Mouse (Mus musculus) MEL-GATA-1-ER (cell line): ENCODE results near the gene Rgs2.
A peak's percentile ranks its signal among the peaks of the same experiment; 100 is the strongest.

Experiments
- DNase-seq: peaks from one replicate; pipeline ENCODE4 v3.0.0-alpha.2; 2012; ENCODE audit warnings: low read depth; ENCODE audit errors: extremely low read depth

Gene Rgs2

GRCm38 (mm10) chr1:144003904-144004740 is at the start of gene Rgs2:
Gene Rgs2, minus strand, starts transcription at chr1:144004161.
- peak; percentile 75 for DNase-seq

GRCm38 (mm10) chr1:144053401-144053800 is 49.4 kb upstream of the Rgs2 start:
- DNase-seq, result no peak

GRCm38 (mm10) chr1:144041826-144042225 is 37.9 kb upstream of the Rgs2 start:
- no peak for DNase-seq

- no peak for DNase-seq
Measured at GRCm38 (mm10) chr1:144033498-144033897, 29.5 kb upstream of the Rgs2 start.

- DNase-seq, result no peak
Measured at GRCm38 (mm10) chr1:144030499-144030898, 26.5 kb upstream of the Rgs2 start.

GRCm38 (mm10) chr1:144029679-144030078 is 25.7 kb upstream of the Rgs2 start:
- DNase-seq, result no peak

DNA sequence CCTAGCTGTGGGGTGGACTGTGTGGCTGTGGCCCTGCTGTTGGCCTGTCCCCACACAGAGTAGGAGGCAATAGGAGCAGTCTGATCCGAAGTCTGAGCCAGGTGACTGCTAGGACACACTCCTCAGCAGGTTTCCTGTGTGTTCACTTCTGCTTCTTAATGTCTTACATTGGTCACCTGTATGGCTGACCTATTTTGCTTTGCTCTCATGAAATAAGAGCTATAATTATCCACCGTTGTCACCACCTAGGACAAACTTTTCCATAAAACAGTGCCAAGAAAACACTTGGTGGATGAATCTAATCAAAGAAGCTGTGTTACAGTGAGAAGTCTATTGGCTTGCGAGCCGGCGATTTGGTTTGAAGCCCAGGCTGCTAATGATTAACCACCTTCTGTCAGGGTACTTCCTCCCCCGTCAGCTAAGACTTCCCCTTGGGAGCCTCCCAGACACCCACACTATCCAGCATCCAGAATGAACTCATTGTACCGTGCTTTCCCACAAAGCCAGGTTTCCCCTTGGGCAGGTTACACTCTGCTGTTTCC is 14.5 kb upstream of the Rgs2 start:
- no peak for DNase-seq

DNA sequence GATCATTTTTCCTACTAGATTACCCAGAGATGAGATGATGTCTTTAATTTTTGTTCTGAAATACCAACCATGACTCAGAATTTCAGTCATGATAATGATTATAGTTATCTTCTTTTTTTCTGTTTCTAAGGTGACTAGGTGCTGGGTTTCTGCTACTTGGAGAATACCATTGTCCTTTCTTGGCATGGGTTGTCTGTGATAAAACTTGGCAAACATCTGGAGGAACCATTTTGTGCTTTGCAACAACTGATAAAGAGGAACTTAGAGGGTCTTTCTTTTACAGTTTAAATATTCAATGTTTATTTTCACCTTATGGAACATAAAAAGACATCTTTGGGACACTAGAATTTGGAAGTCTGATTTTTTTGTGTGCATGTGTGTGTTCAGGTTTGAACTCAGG is 10.0 kb upstream of the Rgs2 start:
- no peak for DNase-seq

- no peak for DNase-seq
Measured at GRCm38 (mm10) chr1:144007341-144007740, 3.4 kb upstream of the Rgs2 start.

- DNase-seq, result peak; percentile 73
Measured at GRCm38 (mm10) chr1:144006542-144006941, 2.6 kb upstream of the Rgs2 start.

DNA sequence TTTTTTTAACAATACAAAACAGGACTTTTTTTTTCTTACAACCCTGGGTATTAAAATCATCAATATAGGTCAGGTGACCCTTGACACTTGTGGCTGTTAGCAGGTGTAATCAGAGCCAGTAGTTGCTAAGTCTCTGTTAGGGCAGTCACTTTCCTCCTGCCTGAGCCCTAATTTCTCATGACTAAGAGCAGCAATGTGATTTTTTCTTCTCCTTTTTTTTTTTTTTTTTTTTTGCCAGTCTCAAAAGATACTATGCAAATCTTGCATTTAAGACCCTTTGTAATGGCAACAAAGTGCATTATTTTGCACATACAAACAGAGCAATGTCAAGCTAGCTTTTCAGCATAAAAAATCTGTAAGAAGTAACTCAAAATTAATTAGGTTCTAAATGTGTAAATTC is 1.7 kb upstream of the Rgs2 start:
- DNase-seq, result no peak

DNA sequence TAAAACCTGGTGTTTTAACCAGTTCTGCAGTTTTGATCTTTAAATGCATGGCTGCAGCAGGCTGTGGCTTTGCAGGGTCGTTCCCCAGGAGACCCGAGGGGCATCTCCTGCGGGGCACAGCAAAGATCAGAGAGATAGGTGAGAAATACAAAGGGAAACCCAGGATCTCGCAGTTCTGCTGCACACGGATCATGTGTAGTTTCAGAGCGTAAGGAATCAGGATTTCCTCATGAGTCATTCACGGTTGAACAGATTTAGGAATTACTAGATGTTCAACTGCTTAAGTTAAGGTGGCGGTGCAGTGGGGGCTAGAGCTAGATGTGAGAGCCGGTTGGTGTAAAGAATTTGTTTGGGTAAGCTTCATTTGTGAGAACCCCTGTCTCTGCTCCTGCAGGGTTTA is 780 bp upstream of the Rgs2 start:
- DNase-seq, result no peak

GRCm38 (mm10) chr1:144003416-144003815 is 545 bp downstream of the Rgs2 start:
- peak; percentile 41 for DNase-seq

- peak; percentile 89 for DNase-seq
Measured at GRCm38 (mm10) chr1:144002715-144003066, 1.3 kb downstream of the Rgs2 start.

DNA sequence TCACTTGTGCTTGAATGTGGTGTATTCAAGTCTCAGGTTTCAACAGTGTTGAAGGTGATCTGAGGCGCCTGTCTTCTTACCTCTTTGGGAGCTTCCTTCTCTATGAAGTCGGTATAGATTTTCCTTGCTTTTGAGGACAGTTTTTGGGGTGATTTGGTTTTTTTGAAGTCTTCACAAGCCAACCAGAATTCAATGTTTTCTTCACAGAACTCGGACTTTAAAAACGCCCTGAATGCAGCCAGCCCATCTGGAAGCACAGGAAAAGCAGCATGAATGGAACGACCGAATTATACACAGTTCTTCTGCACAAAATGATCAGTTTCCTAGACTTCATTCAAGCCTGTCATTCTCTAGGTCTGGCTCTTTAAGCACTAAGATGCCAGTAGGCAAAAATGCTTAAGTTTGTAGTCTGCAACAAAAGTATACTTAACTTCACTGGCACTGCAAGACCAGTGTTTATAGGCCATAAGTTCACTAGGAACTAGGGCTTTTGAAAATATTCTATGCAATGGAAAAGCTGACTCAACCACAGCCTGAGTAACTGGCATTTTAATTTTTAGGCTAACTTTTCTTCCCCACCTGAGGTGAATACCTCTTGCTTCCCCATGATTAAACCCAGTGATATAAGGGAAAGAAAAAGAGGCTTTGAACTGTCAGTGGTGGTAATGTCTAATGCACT is 1.8 kb downstream of the Rgs2 start:
- no peak for DNase-seq

DNA sequence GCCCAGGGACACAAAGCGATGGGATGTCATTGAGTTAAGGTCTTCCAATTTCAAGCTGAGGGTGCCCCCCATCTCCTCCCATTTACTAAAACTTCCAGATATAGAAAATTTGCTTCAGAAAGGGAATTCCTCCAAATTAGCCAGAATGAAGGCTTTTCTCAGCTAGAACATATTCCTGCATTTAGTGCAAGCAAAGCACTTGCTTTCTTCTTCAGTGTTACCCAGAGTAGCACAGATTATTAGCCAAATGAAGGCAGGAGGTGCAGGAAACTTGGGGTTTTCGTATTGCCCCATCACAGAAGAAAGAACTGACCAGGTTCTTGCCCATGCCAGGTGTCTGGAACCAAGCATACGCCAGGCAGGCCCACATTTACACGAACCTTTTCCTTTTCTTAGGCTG is 3.7 kb downstream of the Rgs2 start:
- DNase-seq, result no peak

DNA sequence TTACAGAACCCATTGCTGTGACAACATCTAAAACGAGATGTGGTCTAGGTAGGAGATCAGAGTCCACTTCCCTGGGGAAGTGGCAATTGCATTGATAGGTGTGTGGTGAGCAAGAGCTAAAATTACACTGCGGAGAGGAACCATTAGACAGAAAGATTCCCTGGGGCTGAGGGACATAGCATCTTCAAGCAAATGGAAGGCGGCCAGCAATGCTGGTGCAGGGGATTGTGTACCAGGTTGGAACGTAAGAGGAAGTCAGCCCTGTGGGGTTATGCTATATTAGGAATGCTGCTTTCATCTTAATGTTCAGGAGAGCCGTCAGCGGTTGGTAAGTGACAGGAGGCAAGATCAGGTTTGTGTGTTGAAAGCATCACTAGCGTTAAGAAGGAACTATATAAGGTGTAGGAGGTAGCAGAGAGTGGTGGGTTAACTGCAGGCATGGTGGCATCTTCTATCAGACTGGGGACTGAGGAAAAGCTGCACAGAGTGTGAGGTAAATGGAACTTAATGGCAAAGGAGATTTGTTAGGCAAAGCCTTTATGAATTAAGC is 4.5 kb downstream of the Rgs2 start:
- no peak for DNase-seq

DNA sequence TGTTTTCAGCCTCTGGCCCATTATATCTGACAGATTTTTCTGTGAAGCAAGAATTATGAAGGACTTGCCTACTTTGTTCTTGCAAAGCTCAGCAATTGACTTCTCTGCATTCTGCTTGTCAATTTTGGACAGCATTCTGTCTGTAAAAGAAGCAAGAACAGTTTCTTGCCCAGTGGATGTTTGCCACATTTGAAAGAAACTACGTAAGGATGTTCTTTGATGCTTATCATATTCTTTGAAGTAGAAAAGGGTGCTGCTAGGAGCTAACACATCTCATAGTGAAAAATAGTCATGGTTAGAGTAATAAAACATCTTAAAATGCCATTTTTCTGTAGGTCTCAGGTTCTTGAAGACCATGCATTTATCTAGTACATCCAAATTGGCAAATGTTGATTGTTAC is 10.9 kb downstream of the Rgs2 start:
- DNase-seq, result no peak

GRCm38 (mm10) chr1:143992528-143992927 is 11.4 kb downstream of the Rgs2 start:
- DNase-seq, result no peak

GRCm38 (mm10) chr1:143990263-143990662 is 13.7 kb downstream of the Rgs2 start:
- DNase-seq, result no peak

DNA sequence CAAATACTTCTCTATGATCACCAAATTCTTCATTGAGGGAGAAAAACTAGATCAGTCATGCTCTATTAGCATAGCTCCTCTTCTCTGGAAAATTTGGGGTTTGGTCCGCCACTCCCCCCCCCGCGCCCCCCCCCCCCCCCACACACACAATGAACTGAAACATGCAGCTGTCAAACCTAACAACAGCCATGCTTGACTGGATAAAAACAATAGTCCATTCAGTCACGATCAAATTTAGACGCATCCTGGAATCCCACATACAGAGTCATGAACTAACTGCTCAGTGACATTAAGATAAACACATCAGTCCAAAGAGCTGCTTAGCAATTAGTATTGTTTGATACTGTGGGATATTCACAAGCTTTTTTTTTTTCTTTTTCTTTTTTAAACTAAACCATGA is 14.2 kb downstream of the Rgs2 start:
- no peak for DNase-seq

DNA sequence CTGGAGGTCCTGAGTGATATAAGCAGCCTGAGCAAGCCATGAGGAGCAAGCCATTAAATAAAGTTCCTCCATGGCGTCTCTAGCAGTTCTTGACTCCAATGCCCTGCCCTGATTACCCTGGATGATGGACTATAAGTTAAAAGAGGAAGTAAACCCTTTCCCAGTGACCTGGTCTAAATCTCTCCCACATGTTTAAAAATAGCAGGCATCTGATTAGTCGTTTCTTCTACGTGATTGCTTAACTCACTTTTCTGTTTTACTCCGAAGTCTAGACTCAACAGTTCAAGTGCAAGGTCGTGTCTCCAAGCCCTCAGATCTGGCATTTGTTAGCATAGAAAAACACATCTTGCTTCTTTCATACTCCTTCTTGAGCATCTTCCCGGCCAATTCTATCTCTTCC is 15.2 kb downstream of the Rgs2 start:
- DNase-seq, result no peak
